Mouse (Mus musculus) testis, postnatal 14 days (tissue): ENCODE data around the gene Ccdc153.

Source experiments
- DNase-seq: peaks from one replicate; pipeline ENCODE4 v3.0.0; 2021; ENCODE audit warnings: low spot score

Ccdc153 gene

GRCm38 (mm10) chr9:44240911-44241310 is 435 bp downstream of the Ccdc153 start:
- no peak for DNase-seq

DNA sequence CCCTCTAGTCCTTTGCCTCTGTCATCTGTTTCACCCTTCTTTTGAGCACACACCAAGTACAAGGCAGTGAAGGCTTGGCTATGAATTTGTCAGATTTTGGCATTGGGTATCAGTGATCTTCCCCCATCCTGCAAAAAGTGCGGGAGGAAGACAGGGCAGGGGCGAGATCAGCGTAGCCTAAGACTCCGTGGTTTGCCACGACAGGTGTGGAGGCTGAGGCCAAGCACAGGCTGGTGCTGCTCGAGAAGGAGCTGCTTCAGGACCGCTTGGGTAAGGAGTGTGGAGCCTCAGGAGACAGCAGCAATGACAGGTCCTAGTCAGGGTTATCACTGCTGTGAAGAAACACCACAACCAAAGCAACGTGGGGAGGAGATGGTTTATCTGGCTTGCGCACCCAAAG is 942 bp downstream of the Ccdc153 start:
- DNase-seq: no peak

DNA sequence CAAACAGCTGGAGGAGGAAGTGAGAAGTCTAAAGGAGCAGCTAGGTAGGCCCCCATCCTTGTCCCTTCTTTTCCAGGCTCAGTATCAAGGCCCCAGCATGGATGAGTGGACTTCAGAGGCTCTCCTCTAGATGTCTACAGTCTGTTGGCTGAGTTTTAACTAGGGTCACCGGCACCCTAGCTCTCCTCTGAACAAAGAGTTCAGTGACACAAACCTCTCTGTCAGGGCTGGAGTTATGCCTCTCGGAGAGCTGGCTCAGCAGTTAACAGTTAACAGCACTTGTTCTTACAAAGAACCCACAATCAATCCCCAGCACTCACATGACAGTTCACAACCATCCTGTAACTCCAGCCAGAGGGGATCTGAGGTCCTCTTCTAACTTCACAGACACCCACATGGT is 3.1 kb downstream of the Ccdc153 start:
- no peak for DNase-seq

DNA sequence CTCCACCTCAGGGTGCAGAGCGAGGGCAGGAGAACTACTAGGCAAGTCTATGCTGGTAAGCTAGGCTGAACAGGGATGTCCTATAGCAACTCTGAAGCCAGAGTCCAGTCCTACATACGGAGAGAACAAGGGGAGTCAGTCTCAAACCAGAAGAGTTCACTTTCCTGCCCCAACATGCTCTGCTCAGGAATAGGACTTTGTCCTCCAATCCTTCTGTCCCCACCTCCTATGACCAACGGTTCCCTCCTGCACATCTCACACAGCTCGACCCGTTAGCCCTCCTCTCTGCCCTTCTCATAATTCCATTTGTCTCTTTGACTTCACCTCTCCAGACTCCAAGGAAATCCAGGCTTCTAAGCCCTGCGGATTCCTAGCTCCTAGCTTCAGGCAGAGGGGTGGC is 7.4 kb downstream of the Ccdc153 start:
- no peak for DNase-seq

DNA sequence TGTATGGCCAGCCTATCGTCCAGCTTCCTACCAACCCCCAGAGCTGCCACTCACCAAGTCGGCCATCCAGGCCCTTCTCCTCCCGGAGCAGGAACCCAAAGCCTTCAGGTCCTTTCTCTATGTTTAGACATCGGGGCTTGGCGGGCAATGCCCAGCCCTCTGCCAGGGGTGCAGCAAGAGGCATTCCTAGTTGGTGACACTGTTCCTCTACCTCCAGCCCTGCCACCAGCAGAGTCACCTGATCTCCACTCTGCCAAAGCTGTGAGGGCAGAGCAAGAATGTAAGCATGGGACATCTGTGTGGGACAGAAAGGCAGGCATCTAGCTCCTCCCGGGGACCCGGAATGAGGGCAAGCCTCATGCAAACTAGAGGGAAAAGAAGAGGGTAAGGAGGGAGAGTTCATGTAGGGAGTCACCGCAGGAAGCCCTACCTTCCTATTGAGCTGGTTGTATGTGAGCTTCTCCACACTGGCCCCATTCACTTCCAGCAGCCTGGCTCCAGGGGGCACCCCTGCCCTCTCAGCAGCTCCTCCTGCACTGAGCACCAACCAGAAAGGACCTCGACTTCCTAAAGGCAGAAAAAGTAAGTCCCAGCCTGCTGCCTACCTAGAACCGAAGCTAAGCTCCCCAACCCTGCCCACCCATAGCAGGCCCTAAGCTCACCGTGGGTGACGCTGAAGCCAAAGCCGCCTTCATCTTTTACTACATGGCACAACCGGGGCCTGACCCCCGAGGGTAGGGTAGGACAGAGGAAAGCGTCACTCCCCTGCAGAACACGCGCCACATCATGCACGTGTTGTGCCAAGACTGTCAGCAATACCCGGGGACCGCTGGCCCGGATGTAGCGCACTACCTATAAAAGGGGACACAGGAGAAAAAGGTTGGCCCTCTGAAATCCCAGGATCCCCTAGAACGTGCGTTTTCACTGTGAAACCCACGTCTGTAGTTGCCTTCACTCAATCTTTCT is 9.0 kb downstream of the Ccdc153 start:
- no peak for DNase-seq

- no peak for DNase-seq
These were observed 10.0 kb downstream of the Ccdc153 start for GRCm38 (mm10) chr9:44250445-44250844.

DNA sequence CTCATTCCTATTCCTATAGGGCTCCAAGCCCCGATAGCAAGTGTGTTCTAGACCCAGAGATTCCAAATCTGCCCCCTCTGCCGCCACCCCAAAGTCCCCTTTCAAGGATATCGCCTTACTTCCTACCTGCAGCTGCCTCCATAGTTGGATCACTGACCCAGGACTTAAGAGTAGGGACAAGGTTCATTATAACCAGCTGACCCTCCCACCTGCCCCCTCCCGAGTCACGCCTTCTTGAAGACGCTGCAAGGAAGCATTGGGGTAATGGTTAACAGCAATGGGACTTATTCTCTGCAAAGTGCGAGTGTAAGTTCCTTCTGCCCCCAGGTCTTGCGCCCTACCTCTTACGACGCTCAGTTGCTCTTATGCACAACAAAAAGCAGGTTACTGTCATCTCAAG is 10.8 kb downstream of the Ccdc153 start, which contains the start of gene Pdzd3:
TSS of gene Pdzd3 (minus strand) at position 158 of the 400 bp plus-strand sequence.
- DNase-seq: no peak

GRCm38 (mm10) chr9:44253441-44253840 is 13.0 kb downstream of the Ccdc153 start:
- no peak for DNase-seq

GRCm38 (mm10) chr9:44254508-44255135 is 14.1 kb downstream of the Ccdc153 start:
- DNase-seq: no peak

DNA sequence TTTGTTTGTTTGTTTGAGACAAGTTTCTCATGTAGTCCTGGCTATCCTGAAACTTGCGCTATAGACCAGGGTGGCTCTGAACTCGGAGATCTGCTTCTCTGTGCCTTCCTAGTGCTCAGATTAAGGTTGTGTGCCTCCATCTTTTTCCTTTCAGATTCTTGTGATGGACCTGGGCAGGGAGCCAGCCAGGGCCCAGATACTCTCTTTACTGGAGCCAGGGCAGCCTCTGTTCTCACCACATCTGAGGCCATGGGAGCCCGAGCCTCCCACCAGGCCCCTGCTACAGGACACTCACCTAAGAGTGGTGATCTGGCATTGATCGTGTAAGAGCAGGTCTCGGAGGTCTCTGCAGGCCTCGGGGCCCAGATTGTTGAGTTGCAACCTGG is 14.7 kb downstream of the Ccdc153 start:
- no peak for DNase-seq

DNA sequence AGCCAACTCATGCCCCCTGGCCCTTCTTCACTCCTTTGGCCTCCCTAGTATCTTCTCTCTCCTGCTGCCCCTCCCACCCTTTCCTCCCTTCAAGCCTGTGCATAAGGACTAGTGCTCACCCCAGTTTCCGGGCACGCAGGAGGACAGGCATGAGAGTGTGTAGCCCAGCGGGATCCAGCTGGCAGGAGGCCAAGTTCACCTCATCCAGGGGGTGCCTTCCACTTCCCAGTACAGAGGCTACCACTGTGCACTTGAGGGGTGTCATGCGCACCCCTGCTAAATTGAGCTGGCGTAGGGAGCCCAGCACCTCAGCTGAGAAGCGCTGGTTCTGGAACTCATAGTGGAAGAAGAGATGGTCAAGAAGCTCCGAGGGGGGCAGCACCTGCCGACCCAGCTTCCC is 15.7 kb downstream of the Ccdc153 start:
- no peak for DNase-seq

GRCm38 (mm10) chr9:44259014-44259413 is 18.5 kb downstream of the Ccdc153 start:
- DNase-seq: no peak

- DNase-seq: no peak
These were observed 20.9 kb downstream of the Ccdc153 start for GRCm38 (mm10) chr9:44261388-44261787.

GRCm38 (mm10) chr9:44266478-44267226 is 26.2 kb downstream of the Ccdc153 start:
- DNase-seq: no peak

DNA sequence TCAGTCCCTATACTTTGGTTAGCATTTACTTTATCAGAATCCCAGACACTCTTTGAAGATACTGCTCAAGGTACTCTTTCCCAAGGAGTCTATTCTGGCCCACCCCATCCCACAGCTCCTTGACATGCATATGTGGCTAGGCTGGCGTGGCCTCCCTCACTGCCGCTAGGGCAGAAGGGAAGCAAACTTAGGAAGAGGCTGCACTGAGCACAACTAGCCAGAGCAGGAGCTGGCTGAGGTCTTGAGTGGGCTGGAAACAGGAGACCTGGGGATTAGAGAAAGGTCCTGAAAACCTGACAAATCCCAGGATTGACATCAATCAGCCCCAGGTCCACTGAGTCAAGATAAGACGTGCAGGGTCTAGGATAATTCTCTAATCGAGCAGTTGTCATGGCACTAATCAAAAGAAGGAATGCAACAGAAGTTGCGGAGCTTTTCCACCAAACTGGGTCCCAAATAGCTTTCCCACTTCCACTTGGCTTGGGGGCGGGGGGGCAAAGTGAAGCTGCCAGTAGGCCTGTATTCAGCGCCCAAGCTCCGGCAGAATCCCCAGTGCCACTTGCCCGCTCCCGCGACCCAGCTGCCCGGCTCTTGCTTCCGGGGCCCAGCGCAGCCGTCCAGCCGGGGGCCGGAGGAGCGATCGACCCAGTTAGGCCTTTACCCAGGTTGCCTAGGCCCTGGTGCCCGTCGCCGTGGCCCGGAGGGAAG is 27.0 kb downstream of the Ccdc153 start:
- DNase-seq: no peak

GRCm38 (mm10) chr9:44268027-44268360 is 27.5 kb downstream of the Ccdc153 start:
- peak; percentile 86 for DNase-seq

GRCm38 (mm10) chr9:44268432-44268831 is 28.0 kb downstream of the Ccdc153 start, which contains the start of gene Nlrx1:
Gene Nlrx1, minus strand, starts transcription at chr9:44268599.
- no peak for DNase-seq

DNA sequence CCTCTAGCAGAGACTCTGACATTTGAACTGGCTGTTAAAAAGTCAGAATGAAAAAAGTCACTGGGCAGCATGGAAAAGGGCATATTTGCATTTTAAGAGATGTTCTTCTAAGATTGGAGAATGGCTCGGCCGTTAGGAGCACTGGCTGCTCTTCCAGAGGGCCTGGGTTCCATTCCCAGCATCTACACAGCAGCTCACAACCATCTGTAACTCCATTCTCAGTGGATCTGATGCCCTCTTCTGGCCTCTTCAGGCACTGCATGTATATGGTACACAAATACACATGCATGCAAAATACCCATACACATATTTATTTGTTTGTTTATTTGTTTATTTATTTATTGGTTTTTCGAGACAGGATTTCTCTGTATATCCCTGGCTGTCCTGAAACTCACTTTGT is 28.6 kb downstream of the Ccdc153 start:
- DNase-seq: no peak

GRCm38 (mm10) chr9:44269973-44270372 is 29.5 kb downstream of the Ccdc153 start:
- no peak for DNase-seq

GRCm38 (mm10) chr9:44283183-44283582 is 42.7 kb downstream of the Ccdc153 start:
- DNase-seq: no peak

DNA sequence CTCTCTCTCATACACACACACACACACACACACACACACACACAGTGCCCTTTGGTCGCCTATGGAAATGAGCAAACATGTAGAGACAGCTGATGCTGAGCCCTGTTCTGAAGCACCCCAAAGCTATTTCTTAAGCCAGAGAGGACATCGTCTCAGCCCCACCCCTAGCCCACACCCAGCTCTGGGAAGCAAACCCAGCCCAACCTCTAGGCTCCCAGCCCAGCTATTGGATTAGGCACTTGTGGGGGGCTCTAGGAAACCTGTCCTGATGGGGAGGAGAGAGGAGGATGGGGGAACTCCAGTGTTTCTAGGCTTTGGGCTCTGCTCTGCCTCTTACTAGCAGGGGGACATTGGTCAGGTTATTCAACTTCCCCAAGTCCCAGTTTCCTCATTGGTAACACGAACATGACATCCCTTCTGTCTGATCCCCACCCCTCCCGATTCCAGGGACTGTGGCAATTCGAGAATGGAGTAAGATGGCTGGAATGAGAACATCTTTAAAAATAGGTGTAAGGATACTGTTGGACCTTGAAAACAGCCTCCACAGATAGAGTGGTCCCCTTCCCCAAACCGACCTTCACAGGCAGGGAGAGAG is 45.9 kb downstream of the Ccdc153 start:
- DNase-seq: no peak

DNA sequence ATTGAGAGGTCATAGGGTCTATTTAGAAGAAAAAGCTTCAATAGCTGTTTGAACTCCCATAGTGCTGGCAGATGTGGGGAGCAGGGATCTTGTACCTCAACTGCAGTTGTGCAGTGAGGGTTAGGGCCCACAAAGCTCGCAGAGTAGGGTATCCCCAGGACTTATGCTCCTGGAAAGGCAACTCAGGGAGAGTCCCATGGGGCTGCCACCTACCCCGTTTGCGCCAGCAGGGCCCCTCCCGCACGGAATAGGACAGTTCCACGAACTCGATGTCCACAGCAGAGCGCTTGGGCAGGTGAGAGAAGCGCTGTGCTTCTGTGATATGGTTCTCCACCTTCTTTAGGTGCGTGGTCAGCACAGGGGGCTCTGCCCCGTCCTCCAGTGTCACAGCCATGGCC is 46.5 kb downstream of the Ccdc153 start:
- DNase-seq: no peak
